Mouse (Mus musculus) cerebellum, adult (tissue): ENCODE data around the gene Cel.

Experiments
- ATAC-seq: cut with Nextera tagmentation; 2 replicates; pipeline ENCODE4 v1.9.2; 2017; ENCODE audit warnings: mild to moderate bottlenecking, moderate library complexity, mixed read lengths; ENCODE audit not compliant: insufficient number of reproducible peaks, low FRiP score, low TSS enrichment

Gene Cel

GRCm38 (mm10) chr2:28539206-28539605, 24.0 kb downstream of the Cel start:
- ATAC-seq: no peak

GRCm38 (mm10) chr2:28538817-28539128, 24.4 kb downstream of the Cel start:
- no peak for ATAC-seq

GRCm38 (mm10) chr2:28537995-28538816, 25.0 kb downstream of the Cel start:
- no peak for ATAC-seq

GRCm38 (mm10) chr2:28537634-28537920, 25.6 kb downstream of the Cel start:
- ATAC-seq: no peak

GRCm38 (mm10) chr2:28536766-28537633, 26.2 kb downstream of the Cel start:
- ATAC-seq: no peak

GRCm38 (mm10) chr2:28536166-28536565, 27.0 kb downstream of the Cel start:
- ATAC-seq: no peak

GRCm38 (mm10) chr2:28535650-28536049, 27.6 kb downstream of the Cel start:
- peak; percentile 16; the same call in 1 of the 2 replicates for ATAC-seq

- peak; percentile 54; the same call in 1 of the 2 replicates for ATAC-seq
These were observed 28.0 kb downstream of the Cel start for GRCm38 (mm10) chr2:28535263-28535540.

- no peak for ATAC-seq
These were observed 28.6 kb downstream of the Cel start for GRCm38 (mm10) chr2:28534436-28535262.

- no peak for ATAC-seq
These were observed 29.2 kb downstream of the Cel start for GRCm38 (mm10) chr2:28533901-28534435.

- peak; percentile 69; the same call in 1 of the 2 replicates for ATAC-seq
These were observed 30.0 kb downstream of the Cel start for GRCm38 (mm10) chr2:28532938-28533771.

- no peak for ATAC-seq
These were observed 32.9 kb downstream of the Cel start for GRCm38 (mm10) chr2:28530311-28530710.

GRCm38 (mm10) chr2:28529856-28530255, 33.3 kb downstream of the Cel start:
- ATAC-seq: no peak

- ATAC-seq: no peak
These were observed 34.9 kb downstream of the Cel start for GRCm38 (mm10) chr2:28528354-28528730.

- ATAC-seq: no peak
These were observed 35.5 kb downstream of the Cel start for GRCm38 (mm10) chr2:28527436-28528353.

GRCm38 (mm10) chr2:28525943-28526876, 37.0 kb downstream of the Cel start:
- no peak for ATAC-seq

- peak; percentile 54; the same call in 1 of the 2 replicates for ATAC-seq
These were observed 37.8 kb downstream of the Cel start for GRCm38 (mm10) chr2:28525219-28525942.
